Mouse (Mus musculus) heart, adult 2 months (tissue): ENCODE results near the gene Cldn18.

ENCODE experiments used
- CTCF ChIP-seq: fragments of 200-600 bp; IDR thresholded peaks from 2 replicates; pipeline ENCODE4 v1.8.1; 2022; ENCODE audit warnings: antibody characterized with exemption, mild to moderate bottlenecking, moderate library complexity
- EP300 ChIP-seq: fragments of 200-500 bp; IDR thresholded peaks from 2 replicates; pipeline ENCODE4 v1.6.1; 2011; ENCODE audit warnings: low read depth, low read length, control low read depth; ENCODE audit not compliant: insufficient read depth
- POLR2A ChIP-seq: fragments of 200-500 bp; IDR thresholded peaks from 2 replicates; pipeline ENCODE4 v1.6.1; 2011; ENCODE audit warnings: mild to moderate bottlenecking, low read depth, low read length, control low read depth; ENCODE audit not compliant: insufficient read depth

DNA sequence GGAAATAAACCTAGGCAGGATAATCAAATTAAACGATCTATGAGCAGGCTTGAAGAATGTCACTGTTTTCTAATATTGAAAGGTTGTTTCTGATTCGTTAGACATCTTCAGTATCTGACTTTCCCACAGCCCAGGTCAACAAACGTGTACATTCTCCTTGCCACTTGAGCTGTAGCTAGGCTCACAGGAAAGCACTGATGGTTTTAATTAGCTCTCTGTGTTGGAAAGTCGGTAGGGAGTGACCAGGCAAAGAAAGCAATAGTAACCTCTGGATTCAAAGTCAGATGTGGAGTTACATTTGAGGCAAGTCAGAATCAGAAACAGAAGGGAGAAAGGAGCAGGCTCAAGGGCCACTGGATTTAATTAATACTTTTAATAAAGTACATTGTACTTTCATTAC is 30.7 kb upstream of the Cldn18 start:
- TF ChIP-seq CTCF (no peak), POLR2A (no peak), EP300 (no peak)
